In genomic region chr2:75315341-75315740, GRCm38 (mm10) we compare ENCODE assay signal across 24 mouse cellular contexts.
"Had no signal": no experiment of that assay in that cellular context is flagged by ENCODE, and none has a peak within 500 bp of the region (broad histone marks: within the 10 kb centered on the region; RNA-seq: fewer than 3 reads in every experiment).

No protein-coding gene starts in this region.

- H3K36me3 ChIP-seq: heart, embryonic 10.5 days; heart, embryonic 12.5 days; hindbrain, embryonic 13.5 days; hindbrain, embryonic 15.5 days; kidney, embryonic 15.5 days; limb, embryonic 12.5 days had no signal

- H3K4me2 ChIP-seq: heart, embryonic 12.5 days; hindbrain, embryonic 13.5 days; hindbrain, embryonic 15.5 days; kidney, embryonic 15.5 days; limb, embryonic 12.5 days had no signal

- ATAC-seq: forebrain, postnatal 0 days; hindbrain, postnatal 0 days; intestine, embryonic 16.5 days had no signal

- DNase-seq: forebrain, postnatal 0 days; gastrocnemius, postnatal 14 days; gastrocnemius, postnatal 36 days; heart, adult 18-20 months; heart, postnatal 10 days; heart, postnatal 36 days; kidney, adult 11 months; kidney, adult 2 months; kidney, adult 9 months; kidney, postnatal 14 days; kidney, postnatal 36 days; layer of hippocampus, adult 9-11 months; layer of hippocampus, postnatal 36 days; left cerebral cortex, postnatal 4 days; liver had no signal

- H3K27ac ChIP-seq: heart, embryonic 10.5 days; hindbrain, embryonic 13.5 days; hindbrain, embryonic 15.5 days; hindbrain, postnatal 0 days; kidney, embryonic 15.5 days; kidney, postnatal 0 days; limb, embryonic 12.5 days had no signal

- H3K9me3 ChIP-seq: heart, embryonic 10.5 days; heart, embryonic 12.5 days; hindbrain, embryonic 13.5 days; hindbrain, embryonic 15.5 days; kidney, embryonic 15.5 days; limb, embryonic 12.5 days had no signal

- H3K4me1 ChIP-seq: heart, embryonic 10.5 days; heart, embryonic 12.5 days had no signal

- H3K4me3 ChIP-seq: heart, embryonic 10.5 days; heart, embryonic 12.5 days; hindbrain, embryonic 13.5 days; hindbrain, embryonic 15.5 days; kidney, embryonic 15.5 days; limb, embryonic 12.5 days had no signal

- H3K9ac ChIP-seq: forebrain, postnatal 0 days; heart, embryonic 12.5 days; hindbrain, embryonic 13.5 days; hindbrain, embryonic 15.5 days; kidney, embryonic 15.5 days; limb, embryonic 12.5 days had no signal
